In the genomic region with DNA sequence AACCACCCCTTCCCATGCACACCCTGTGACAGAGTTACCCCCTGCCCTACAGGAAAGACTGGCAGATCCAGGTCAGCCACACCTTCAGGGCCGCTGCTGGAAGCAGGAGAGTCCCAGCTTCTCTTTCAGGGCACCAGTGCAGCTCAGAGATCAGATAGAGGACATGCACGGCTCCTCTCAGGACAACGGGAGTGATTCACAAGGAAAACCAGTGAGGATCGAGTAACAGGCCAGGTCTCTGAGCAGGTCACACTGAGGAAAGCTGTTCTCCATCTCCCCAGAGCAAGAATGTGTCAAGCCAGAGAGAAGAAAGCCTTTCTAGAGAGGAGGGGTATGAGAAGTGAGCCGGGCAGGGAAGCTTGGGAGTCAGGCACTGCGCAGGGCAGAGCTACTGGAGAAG, we compare ENCODE assay signal across 9 mouse cellular contexts. TPM values are rescaled to one million over a fixed set of nuclear protein-coding genes. Genes with fewer than 3 reads are reported as not detected.
DNase-seq lines count a peak whose midpoint lies in the region; ATAC-seq and TF ChIP-seq lines count a peak whose summit lies in the region.
"Had no signal": no experiment of that assay in that cellular context is flagged by ENCODE, and none has a peak within 500 bp of the region (broad histone marks: within the 10 kb centered on the region; RNA-seq: fewer than 3 reads in every experiment).

No protein-coding gene starts in this region.

- no peak for TF ChIP-seq EP300 in heart, postnatal 0 days (IDR thresholded peaks at IDR 0.05; ENCODE audit: low read depth)
- no peak for TF ChIP-seq EP300 in liver, postnatal 0 days (IDR thresholded peaks at IDR 0.05; ENCODE audit: low read depth)

- H3K27me3 ChIP-seq in heart, embryonic 13.5 days (replicated peaks), result no peaks in the 10 kb centered on the region
- H3K27me3 ChIP-seq in G1E (ENCODE audit: insufficient read depth, low read length), result no peaks in the 10 kb centered on the region
- H3K27me3 ChIP-seq in heart, postnatal 0 days (ENCODE audit: control insufficient read depth, insufficient read depth, low read length), result no peaks in the 10 kb centered on the region
- no peaks in the 10 kb centered on the region for H3K27me3 ChIP-seq in liver, postnatal 0 days (ENCODE audit: insufficient read depth, low read length)

- WGBS in heart, embryonic 13.5 days, result 13% methylated on average over 6 of the region's 6 CpGs
- 16% methylated on average over 6 of the region's 6 CpGs for WGBS in heart, postnatal 0 days
- 60% methylated on average over 6 of the region's 6 CpGs for WGBS in liver, postnatal 0 days (ENCODE audit: insufficient replicate concordance)

- peaks cover 36% of the 10 kb centered on the region for H3K36me3 ChIP-seq in heart, embryonic 13.5 days
- peaks cover 87% of the 10 kb centered on the region for H3K36me3 ChIP-seq in G1E (replicated peaks)
- H3K36me3 ChIP-seq in heart, postnatal 0 days (replicated peaks; ENCODE audit: control insufficient read depth, insufficient read depth, low read length), result peaks cover 23% of the 10 kb centered on the region
- H3K36me3 ChIP-seq in liver, postnatal 0 days (replicated peaks; ENCODE audit: insufficient read depth, low read length), result peaks cover 21% of the 10 kb centered on the region

- H3K4me3 ChIP-seq in heart, embryonic 13.5 days, result peak overlapping the region; percentile 44
- peak overlapping the region; percentile 67; the same call in 1 of the 2 replicates for H3K4me3 ChIP-seq in G1E (ENCODE audit: low read depth, low read length)
- H3K4me3 ChIP-seq in heart, postnatal 0 days (ENCODE audit: low read depth, low read length), result peak overlapping the region; percentile 29
- H3K4me3 ChIP-seq in liver, postnatal 0 days (ENCODE audit: low read depth, low read length), result peak overlapping the region; percentile 40

- H3K9ac ChIP-seq in heart, embryonic 13.5 days, result peak overlapping the region; percentile 78
- H3K9ac ChIP-seq in heart, postnatal 0 days (replicated peaks; ENCODE audit: low read depth, low read length), result peak overlapping the region; percentile 44
- peak overlapping the region; percentile 72 for H3K9ac ChIP-seq in liver, postnatal 0 days (replicated peaks)

- TF ChIP-seq CTCF in G1E (IDR thresholded peaks at IDR 0.05; ENCODE audit: low read depth, low read length), result no peak
- no peak for TF ChIP-seq CTCF in heart, postnatal 0 days (IDR thresholded peaks at IDR 0.05; ENCODE audit: low read depth)
- TF ChIP-seq CTCF in liver, postnatal 0 days (IDR thresholded peaks at IDR 0.05; ENCODE audit: low read depth), result no peak

- no peak for ATAC-seq in heart, embryonic 13.5 days (ENCODE audit: extremely low read depth, insufficient number of reproducible peaks, low FRiP score, low TSS enrichment)
- no peak for ATAC-seq in G1E (ENCODE audit: extremely low read depth, insufficient number of reproducible peaks, low FRiP score, poor library complexity, severe bottlenecking)
- ATAC-seq in heart, postnatal 0 days (ENCODE audit: insufficient read depth, low read depth), result no peak
- no peak for ATAC-seq in liver, postnatal 0 days
- no peak for ATAC-seq in cerebellum, adult (ENCODE audit: insufficient number of reproducible peaks, low FRiP score, low TSS enrichment)

- peak overlapping the region; percentile 99 for H3K27ac ChIP-seq in heart, embryonic 13.5 days (replicated peaks)
- peak overlapping the region; percentile 98 for H3K27ac ChIP-seq in heart, postnatal 0 days (ENCODE audit: low read depth)
- peak overlapping the region; percentile 96 for H3K27ac ChIP-seq in liver, postnatal 0 days (ENCODE audit: low read depth)

- no peaks in the 10 kb centered on the region for H3K9me3 ChIP-seq in heart, embryonic 13.5 days
- H3K9me3 ChIP-seq in G1E (replicated peaks), result no peaks in the 10 kb centered on the region
- H3K9me3 ChIP-seq in heart, postnatal 0 days (replicated peaks; ENCODE audit: control insufficient read depth, low read length), result no peaks in the 10 kb centered on the region
- H3K9me3 ChIP-seq in liver, postnatal 0 days (ENCODE audit: low read length), result no peaks in the 10 kb centered on the region

- H3K4me1 ChIP-seq in heart, embryonic 13.5 days, result peaks cover 99% of the 10 kb centered on the region
- H3K4me1 ChIP-seq in G1E (ENCODE audit: insufficient read depth, low read depth, low read length), result peaks cover 56% of the 10 kb centered on the region
- peaks cover 73% of the 10 kb centered on the region for H3K4me1 ChIP-seq in heart, postnatal 0 days (ENCODE audit: control insufficient read depth, insufficient read depth)
- peaks cover 47% of the 10 kb centered on the region for H3K4me1 ChIP-seq in liver, postnatal 0 days (ENCODE audit: insufficient read depth)

- DNase-seq in heart, postnatal 4 days, result no peak
- no peak for DNase-seq in G1E (ENCODE audit: low spot score)
- DNase-seq in heart, postnatal 0 days (ENCODE audit: low spot score), result no peak
- no peak for DNase-seq in liver, postnatal 0 days
- no peak for DNase-seq in adrenal gland, postnatal 36 days
- DNase-seq in adrenal gland, postnatal 10 days, result no peak
- DNase-seq: thymus, postnatal 36 days had no signal

- H3K4me2 ChIP-seq in heart, embryonic 13.5 days, result peak overlapping the region; percentile 73
- H3K4me2 ChIP-seq in heart, postnatal 0 days (ENCODE audit: low read depth, low read length), result peak overlapping the region; percentile 65
- peak overlapping the region; percentile 74 for H3K4me2 ChIP-seq in liver, postnatal 0 days (ENCODE audit: low read depth, low read length)

RNA-seq across cellular contexts. Expression of a gene that starts 8.9 kb away (rescaled TPM):
- polyA plus RNA-seq in heart, embryonic 13.5 days (2015; fragmentation: Nextera tagmentation; extraction: Ambion mirVana), result 42.0 and 42.7 TPM in 2 replicates
- total RNA-seq in heart, postnatal 4 days (2021), result 10 to 100 TPM; 43.4 to 44.3 TPM
- 18.7 and 19.8 TPM in 2 replicates for total RNA-seq in G1E (2014; fragmentation: Nextera tagmentation)
- total RNA-seq in G1E (2017), result 19.7 and 26.0 TPM in 2 replicates
- 110 and 115 TPM in 2 replicates for polyA plus RNA-seq in G1E (2012)
- 55.7 and 100 TPM in 2 replicates for total RNA-seq in heart, postnatal 0 days (2014; rRNA removed; ENCODE audit: low replicate concordance)
- 41.6 and 44.9 TPM in 2 replicates for polyA plus RNA-seq in heart, postnatal 0 days (2015; fragmentation: Nextera tagmentation; extraction: Ambion mirVana)
- polyA plus RNA-seq in liver, postnatal 0 days (2015; fragmentation: Nextera tagmentation; extraction: Ambion mirVana), result 18.5 and 18.7 TPM in 2 replicates
- total RNA-seq in adrenal gland, postnatal 36 days (2021), result 100 to 1,000 TPM; 101 to 106 TPM
- 10 to 100 TPM; 63.6 to 68.8 TPM for total RNA-seq in adrenal gland, postnatal 10 days (2021)

RNA-seq across cellular contexts. Expression of a gene that starts 11.7 kb away (rescaled TPM):
- polyA plus RNA-seq in heart, embryonic 13.5 days (2015; fragmentation: Nextera tagmentation; extraction: Ambion mirVana), result 227 and 252 TPM in 2 replicates
- total RNA-seq in heart, postnatal 4 days (2021), result 100 to 1,000 TPM; 198 to 211 TPM
- 27.7 and 58.4 TPM in 2 replicates for total RNA-seq in G1E (2014; fragmentation: Nextera tagmentation)
- 30.5 and 37.9 TPM in 2 replicates for total RNA-seq in G1E (2017)
- polyA plus RNA-seq in G1E (2012), result 186 and 219 TPM in 2 replicates
- 221 and 310 TPM in 2 replicates for total RNA-seq in heart, postnatal 0 days (2014; rRNA removed; ENCODE audit: low replicate concordance)
- polyA plus RNA-seq in heart, postnatal 0 days (2015; fragmentation: Nextera tagmentation; extraction: Ambion mirVana), result 345 and 362 TPM in 2 replicates
- 46.7 and 50.0 TPM in 2 replicates for polyA plus RNA-seq in liver, postnatal 0 days (2015; fragmentation: Nextera tagmentation; extraction: Ambion mirVana)
- 10 to 100 TPM; 72.5 to 80.8 TPM for total RNA-seq in adrenal gland, postnatal 36 days (2021)
- 100 to 1,000 TPM; 116 to 139 TPM for total RNA-seq in adrenal gland, postnatal 10 days (2021)

RNA-seq across cellular contexts. Expression of a gene that starts 11.9 kb away (rescaled TPM):
- polyA plus RNA-seq in heart, embryonic 13.5 days (2015; fragmentation: Nextera tagmentation; extraction: Ambion mirVana), result 164 and 188 TPM in 2 replicates
- 100 to 1,000 TPM; 103 to 105 TPM for total RNA-seq in heart, postnatal 4 days (2021)
- total RNA-seq in G1E (2014; fragmentation: Nextera tagmentation) (54.8 and 63.5 TPM in 2 replicates), G1E (2017) (127 and 129 TPM in 2 replicates)
- polyA plus RNA-seq in G1E (2012), result 250 and 265 TPM in 2 replicates
- 125 and 146 TPM in 2 replicates for total RNA-seq in heart, postnatal 0 days (2014; rRNA removed; ENCODE audit: low replicate concordance)
- 162 and 165 TPM in 2 replicates for polyA plus RNA-seq in heart, postnatal 0 days (2015; fragmentation: Nextera tagmentation; extraction: Ambion mirVana)
- polyA plus RNA-seq in liver, postnatal 0 days (2015; fragmentation: Nextera tagmentation; extraction: Ambion mirVana), result 105 and 109 TPM in 2 replicates
- total RNA-seq in adrenal gland, postnatal 36 days (2021), result 100 to 1,000 TPM; 174 to 190 TPM
- total RNA-seq in adrenal gland, postnatal 10 days (2021), result 100 to 1,000 TPM; 151 to 159 TPM

RNA-seq across cellular contexts. Expression of a gene that starts 18.1 kb away (rescaled TPM):
- 0.36 and 0.64 TPM in 2 replicates for polyA plus RNA-seq in heart, embryonic 13.5 days (2015; fragmentation: Nextera tagmentation; extraction: Ambion mirVana)
- not detected for total RNA-seq in heart, postnatal 4 days (2021)
- total RNA-seq in G1E (2014; fragmentation: Nextera tagmentation) (not detected in 2 replicates), G1E (2017) (0.11 TPM in 1 of 2 replicates, not detected in the other)
- polyA plus RNA-seq in G1E (2012), result not detected in 2 replicates
- 0.27 TPM in 1 of 2 replicates, not detected in the other for total RNA-seq in heart, postnatal 0 days (2014; rRNA removed; ENCODE audit: low replicate concordance)
- polyA plus RNA-seq in heart, postnatal 0 days (2015; fragmentation: Nextera tagmentation; extraction: Ambion mirVana), result 0.22 and 0.33 TPM in 2 replicates
- 0.20 and 0.22 TPM in 2 replicates for polyA plus RNA-seq in liver, postnatal 0 days (2015; fragmentation: Nextera tagmentation; extraction: Ambion mirVana)
- not detected for total RNA-seq in adrenal gland, postnatal 36 days (2021)
- under 1 TPM in 1 of 2 experiments, not detected in 1; 0.24 TPM for total RNA-seq in adrenal gland, postnatal 10 days (2021)
